Mouse (Mus musculus) olfactory bulb, adult 2 months (tissue): Measurements from ENCODE around the gene Gzme.
"Not testable (repeated sequence)": the region's sequence is repeated elsewhere in the genome, so short reads cannot be mapped to it uniquely, and the experiment has no call there.

ENCODE experiments used
- CTCF ChIP-seq: fragments of 200-500 bp; IDR thresholded peaks from 2 replicates; pipeline ENCODE4 v1.5.1; 2012; ENCODE audit warnings: low read depth, mild to moderate bottlenecking, low read length, moderate library complexity; ENCODE audit not compliant: insufficient read depth
- POLR2A ChIP-seq: fragments of 200-500 bp; IDR thresholded peaks from 2 replicates; pipeline ENCODE4 v1.6.1; 2012; ENCODE audit warnings: mild to moderate bottlenecking, low read depth, low read length, moderate library complexity; ENCODE audit not compliant: insufficient read depth

GRCm38 (mm10) chr14:56133675-56134074, 13.2 kb upstream of the Gzme start:
- TF ChIP-seq CTCF, POLR2A: not testable (repeated sequence)
